Mouse (Mus musculus): Measurements from ENCODE around the gene Nup153.

Nup153 gene

GRCm38 (mm10) chr13:46729998-46730397, 2.3 kb upstream of the Nup153 start:
- intact Hi-C loops (cut with DNase I): no loop called here

GRCm38 (mm10) chr13:46728411-46728810, 671 bp upstream of the Nup153 start:
- intact Hi-C loops (cut with DNase I): no loop called here

DNA sequence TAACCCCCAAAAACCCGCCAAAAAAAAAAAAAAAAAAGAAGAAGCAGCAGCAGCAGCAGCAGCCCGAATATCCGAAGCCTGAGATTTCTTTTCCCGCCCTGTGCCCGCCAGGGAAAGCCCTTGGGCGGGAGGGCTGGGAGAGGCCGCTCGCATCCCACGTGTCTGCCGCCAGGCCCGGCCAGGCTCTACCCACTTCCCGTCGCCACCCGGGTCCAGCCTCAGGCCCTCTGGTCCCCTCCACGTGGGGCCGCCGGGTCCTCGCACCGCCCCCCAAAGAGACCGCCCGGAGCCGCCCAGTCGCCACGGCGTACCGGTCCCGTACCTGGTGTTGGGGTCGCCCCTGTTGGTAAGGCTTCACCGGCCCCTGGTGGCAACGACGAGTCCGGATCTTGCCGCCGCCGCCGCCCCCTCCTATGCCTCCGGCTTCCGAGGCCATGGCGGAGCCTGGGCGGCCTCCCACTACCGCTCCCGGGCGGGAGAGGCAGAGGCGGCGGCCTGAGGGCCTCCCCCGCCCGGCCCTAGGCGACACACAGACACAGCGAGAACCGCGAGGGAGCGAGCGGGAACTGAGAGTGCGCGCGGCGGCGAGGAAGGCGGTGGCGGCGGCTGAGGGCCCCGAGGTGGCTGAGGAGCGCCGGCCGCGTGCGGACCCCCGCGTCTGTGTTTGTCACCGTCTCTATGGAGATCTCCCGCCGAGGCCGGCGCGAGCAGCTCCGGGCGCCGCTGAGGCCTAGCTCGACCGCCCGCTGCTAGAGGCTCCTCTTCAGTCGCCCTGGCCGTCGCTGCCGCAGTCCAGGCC, 503 bp downstream of the Nup153 start:
- intact Hi-C loops (cut with DNase I): no loop called here

GRCm38 (mm10) chr13:46726288-46727037, 1.3 kb downstream of the Nup153 start:
- intact Hi-C loops (cut with DNase I): no loop called here

- intact Hi-C loops (cut with DNase I): no loop called here
Measured at GRCm38 (mm10) chr13:46725227-46725626, 2.5 kb downstream of the Nup153 start.

GRCm38 (mm10) chr13:46724371-46724770, 3.4 kb downstream of the Nup153 start:
- intact Hi-C loops (cut with DNase I): no loop called here

DNA sequence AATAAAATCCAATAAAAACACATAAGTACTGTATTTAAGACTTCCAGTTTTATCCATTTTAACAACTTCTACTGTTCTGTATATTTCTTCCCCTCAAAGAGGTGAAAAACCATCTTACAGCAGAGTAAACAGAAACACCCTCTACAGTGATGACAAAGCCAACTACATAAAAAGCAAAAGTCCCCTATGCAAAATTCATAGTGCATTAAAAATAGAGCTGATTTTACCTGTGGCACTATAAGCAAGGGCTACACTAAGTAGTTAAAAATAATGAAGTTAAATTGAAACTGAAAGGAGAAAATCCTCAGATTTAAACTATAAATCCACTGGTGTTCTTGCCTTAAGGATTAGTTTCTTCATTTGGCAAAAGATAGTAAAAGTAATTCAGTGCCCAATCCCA, 6.7 kb downstream of the Nup153 start:
- intact Hi-C loops (cut with DNase I): no loop called here

GRCm38 (mm10) chr13:46718893-46719400, 8.8 kb downstream of the Nup153 start:
- intact Hi-C loops (cut with DNase I): no loop called here

- intact Hi-C loops (cut with DNase I): no loop called here
Measured at GRCm38 (mm10) chr13:46715976-46716639, 11.6 kb downstream of the Nup153 start.

DNA sequence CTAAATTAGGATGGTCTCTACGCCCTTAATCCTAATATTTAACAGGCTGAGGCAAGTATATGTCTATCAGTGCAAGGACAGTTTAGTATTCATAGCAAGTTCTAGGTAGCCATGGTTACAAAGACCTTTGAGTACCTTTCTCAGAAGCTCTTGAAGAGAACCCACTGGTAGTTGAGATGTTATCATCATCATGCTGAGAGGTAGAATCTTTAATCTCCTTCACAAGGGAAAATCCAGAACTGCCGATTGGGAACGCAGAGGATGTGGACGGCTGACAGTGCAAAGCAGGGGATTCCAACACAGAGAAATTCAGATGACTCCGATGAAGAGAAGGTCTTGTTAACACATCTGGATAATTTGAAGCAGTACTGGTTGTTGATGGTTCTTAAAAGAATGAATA, 14.3 kb downstream of the Nup153 start:
- intact Hi-C loops (cut with DNase I): loop anchor here (5.0 kb wide), 1 partner anchor 36 kb away; no protein-coding TSS in a partner anchor

GRCm38 (mm10) chr13:46703138-46703537, 24.6 kb downstream of the Nup153 start:
- intact Hi-C loops (cut with DNase I): no loop called here

DNA sequence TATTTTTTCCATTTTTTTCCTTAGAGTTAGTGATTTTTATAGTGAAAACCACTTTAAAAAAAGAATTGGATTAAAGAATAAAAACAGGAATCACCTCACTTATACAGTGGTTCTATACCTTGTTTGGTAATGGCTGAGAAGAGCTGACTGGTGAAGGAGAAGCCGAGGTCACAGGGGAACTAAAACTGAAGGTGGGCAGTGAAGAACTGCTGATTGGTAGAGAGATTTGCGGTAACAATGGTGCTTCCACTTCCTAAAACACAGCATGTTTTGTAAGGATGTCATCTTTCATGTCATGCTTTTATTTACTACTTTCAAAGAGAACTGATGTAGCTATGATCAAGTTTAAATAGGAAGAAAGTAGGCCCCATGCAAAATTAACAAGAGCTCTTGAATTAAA, 26.3 kb downstream of the Nup153 start:
- intact Hi-C loops (cut with DNase I): no loop called here

DNA sequence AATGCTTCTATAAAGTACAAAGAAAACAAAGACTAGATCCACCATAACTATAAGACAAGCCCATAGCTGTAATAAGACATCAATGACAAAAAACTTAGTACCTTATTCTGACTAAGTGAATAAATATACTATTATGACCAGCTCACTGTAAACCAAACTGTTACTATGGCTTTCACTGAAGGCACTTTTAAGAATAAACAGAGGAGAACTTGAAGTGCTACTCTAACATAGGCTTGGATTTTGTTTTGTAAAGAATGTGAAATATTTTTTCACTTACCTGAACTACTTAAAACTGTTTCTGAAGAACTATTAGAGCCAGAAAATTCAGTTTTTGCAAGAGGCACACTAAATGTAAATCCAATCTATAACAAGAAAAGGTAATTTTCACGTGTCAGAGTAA, 28.4 kb downstream of the Nup153 start:
- intact Hi-C loops (cut with DNase I): no loop called here

DNA sequence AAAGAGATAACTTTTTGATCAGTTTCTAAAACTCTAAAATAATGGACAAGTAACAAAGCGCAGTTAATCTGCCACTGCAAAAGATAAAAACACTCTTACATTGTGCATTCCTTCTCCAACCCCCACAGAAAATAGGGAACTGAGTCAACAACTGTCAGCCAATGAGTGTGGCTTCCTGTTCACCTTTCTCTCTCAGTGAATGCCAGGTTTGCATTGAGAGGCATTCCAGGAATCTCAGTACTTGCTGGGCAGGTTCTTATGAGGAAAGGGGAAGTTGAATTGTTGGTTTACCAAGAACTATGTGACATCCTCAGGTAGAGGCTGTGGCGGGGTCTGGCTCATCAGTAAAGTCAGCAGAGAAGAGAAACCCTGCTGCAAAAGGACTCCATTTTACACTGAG, 31.0 kb downstream of the Nup153 start:
- intact Hi-C loops (cut with DNase I): no loop called here

GRCm38 (mm10) chr13:46695932-46696331, 31.8 kb downstream of the Nup153 start:
- intact Hi-C loops (cut with DNase I): no loop called here

- intact Hi-C loops (cut with DNase I): no loop called here
Measured at GRCm38 (mm10) chr13:46695296-46695908, 32.3 kb downstream of the Nup153 start.

DNA sequence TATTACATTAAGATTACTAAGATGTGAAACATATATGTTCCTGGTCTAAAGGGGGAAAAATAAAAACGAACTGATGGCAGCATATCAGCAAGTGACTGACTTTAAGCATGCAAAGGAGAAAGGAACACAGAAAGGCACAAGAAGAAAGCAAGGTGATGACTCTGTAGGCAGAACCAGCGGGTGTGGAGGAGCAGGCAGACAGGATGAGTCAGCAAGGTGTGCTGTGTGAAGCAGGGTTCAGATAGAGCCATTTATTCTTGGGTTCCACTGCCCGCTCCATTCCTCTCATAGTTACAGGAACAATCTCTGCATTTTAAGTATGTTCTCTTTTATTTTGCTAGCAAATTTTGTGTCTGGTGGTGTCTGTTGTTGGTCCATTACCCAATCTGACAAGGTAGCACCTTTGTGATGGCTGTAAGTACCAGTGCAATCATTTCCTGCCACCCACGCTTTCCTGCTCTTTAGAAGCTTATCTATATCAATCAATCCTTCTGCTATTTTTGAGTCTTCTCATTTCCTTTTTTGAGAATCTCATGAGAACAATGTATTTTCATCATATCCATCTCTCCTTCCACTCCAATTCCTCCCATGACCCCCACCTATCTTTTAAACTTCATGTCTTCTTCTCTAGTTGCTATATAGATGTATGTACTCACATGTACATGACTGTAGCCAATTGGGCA, 37.0 kb downstream of the Nup153 start:
- intact Hi-C loops (cut with DNase I): no loop called here

DNA sequence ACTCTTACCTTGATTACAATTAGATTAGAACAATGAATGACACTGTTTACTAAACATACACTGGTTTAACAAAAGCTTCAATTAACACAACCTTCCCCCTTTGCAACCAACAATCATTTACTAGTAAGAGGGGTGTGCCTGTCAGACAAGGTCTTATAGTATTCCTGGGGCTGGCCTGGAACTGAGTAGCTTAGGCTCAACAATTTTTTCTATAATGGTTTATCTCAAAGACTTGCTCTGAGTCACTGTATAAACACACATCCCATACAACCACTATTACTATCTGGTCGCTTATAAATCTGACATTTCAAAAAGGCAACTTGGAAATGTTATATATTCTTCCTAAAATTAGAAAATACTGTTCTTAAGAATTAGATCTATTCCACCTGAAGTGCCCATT, 44.4 kb downstream of the Nup153 start:
- intact Hi-C loops (cut with DNase I): no loop called here

DNA sequence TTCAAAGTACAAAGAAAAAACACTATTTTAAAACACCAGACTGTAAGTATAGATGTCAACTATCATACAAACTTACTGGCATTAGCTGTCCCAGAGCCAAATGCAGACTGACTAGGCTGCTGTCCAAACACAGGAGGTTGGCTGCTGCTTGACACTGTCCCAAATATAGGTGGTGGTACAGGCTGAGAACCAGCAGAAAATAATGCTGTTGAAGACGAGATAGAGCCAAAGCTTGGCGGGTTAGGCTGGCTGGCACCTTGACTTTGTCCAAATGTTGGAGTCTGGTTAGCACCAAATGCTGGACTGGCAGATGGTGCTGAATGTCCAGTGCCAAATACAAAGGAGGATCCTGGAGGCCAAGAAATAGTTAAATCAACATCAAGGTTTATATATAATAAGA, 44.8 kb downstream of the Nup153 start:
- intact Hi-C loops (cut with DNase I): no loop called here

GRCm38 (mm10) chr13:46677721-46678120, 50.0 kb downstream of the Nup153 start:
- intact Hi-C loops (cut with DNase I): loop anchor here (5.0 kb wide), 1 partner anchor 35 kb away; no protein-coding TSS in a partner anchor

DNA sequence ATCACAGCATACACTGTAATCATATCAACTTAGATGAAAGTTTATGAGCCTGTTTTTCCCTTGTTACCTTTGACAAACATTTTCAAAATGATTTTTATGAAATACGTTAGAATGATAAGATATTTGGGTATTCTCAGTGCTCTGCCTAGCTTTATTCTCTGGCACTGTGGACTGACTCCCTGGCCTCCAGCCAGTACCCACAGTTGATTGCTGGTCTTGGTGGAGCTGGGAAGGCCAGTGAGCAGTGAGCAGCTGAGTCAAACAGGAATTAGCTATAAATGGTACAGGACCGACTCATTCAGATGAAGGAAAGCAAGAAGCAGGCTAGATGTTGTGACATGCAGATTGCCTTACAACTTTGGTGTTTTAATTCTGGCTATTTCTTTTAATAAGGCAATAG, 53.1 kb downstream of the Nup153 start:
- intact Hi-C loops (cut with DNase I): no loop called here
